Mouse (Mus musculus) bone marrow, adult 2 months (tissue): ENCODE measurements around the gene Mrps34.

ENCODE experiments used
- CTCF ChIP-seq: fragments of 200-500 bp; IDR thresholded peaks from 2 replicates; pipeline ENCODE4 v1.5.1; 2011; ENCODE audit warnings: low read length, control low read depth; ENCODE audit not compliant: control insufficient read depth, insufficient read depth
- POLR2A ChIP-seq: fragments of 200-500 bp; IDR thresholded peaks from 2 replicates; pipeline ENCODE4 v1.6.1; 2011; ENCODE audit warnings: low read depth, mild to moderate bottlenecking, control low read depth, low read length, borderline replicate concordance; ENCODE audit not compliant: control insufficient read depth

DNA sequence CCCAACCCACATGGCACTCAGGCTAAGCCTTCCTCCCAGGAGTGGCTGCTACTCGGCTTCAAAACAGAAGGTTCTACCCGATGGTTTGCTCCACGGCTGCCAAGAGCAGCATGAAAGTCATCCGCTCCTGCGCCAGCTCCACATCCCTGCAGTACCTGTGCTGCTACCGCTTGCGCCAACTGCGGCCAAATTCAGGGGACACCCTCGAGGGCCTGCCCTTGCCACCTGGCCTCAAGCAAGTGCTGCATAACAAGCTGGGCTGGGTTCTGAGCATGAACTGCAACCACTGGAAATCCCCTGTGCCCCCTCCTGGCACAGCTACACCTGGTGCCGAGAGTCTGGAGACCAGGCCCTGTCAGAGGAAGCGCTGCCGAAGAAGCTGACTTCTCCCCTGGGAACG, 3.6 kb upstream of the Mrps34 start:
- TF ChIP-seq CTCF (no peak), POLR2A (0 out of 2 replicates have a peak, but pooled peaks have one; percentile 4)
